Mouse (Mus musculus): ENCODE measurements around the gene Iyd. TPM values are rescaled to one million over a fixed set of nuclear protein-coding genes. Genes with fewer than 3 reads are reported as not detected.

Gene Iyd
- polyA plus RNA-seq, 1 experiment from 2014 or later: not detected

DNA sequence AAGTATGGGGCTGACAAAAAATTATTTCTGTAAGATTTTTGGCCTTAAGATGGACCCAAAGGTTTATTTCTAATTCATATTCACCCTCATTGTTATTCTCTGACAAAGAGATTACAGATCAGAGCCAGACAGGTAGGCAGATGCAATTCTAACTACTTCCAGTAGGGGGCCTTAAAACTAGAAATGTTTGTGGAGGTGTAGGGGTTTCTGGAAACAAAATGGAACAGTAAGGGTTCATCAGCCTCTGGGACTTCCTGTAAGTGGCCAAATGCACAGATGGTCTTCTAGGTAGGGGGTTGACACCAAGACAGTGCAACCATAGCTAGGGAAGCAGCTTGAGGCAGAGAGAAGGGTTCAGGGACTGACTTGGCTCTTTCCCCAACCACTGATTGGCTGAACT, 22.1 kb downstream of the Iyd start:
- H3K9me3 ChIP-seq: no peaks in the 10 kb centered on the region
- no peak overlapping the region for H3K27ac ChIP-seq
- H3K4me3 ChIP-seq: no peak overlapping the region
- H3K27me3 ChIP-seq (ENCODE audit: poor library complexity, severe bottlenecking): no peaks in the 10 kb centered on the region
- H3K4me1 ChIP-seq: peaks cover 14% of the 10 kb centered on the region
- no peak for DNase-seq (ENCODE audit: extremely low spot score, low spot score)
- H3K36me3 ChIP-seq (replicated peaks): no peaks in the 10 kb centered on the region

DNA sequence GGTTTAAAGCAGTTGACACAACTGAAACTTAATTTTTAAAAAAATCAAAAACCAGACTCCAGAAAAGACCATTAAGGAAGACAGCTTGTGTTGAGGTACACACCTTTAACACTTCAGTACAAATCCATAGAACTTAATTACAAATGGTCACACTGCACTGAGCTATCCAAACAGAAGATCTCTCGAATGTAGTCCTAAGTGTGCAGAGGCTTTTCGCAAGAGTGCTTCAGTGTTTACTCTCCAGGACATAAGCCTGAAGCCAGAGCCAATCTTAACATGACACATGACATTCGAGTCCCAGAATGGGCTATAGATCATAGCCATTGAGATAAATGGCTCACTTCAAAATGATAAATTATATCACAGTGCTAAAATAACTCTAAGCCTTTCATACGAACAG, 25.1 kb downstream of the Iyd start:
- Histone ChIP-seq H3K27me3 (ENCODE audit: poor library complexity, severe bottlenecking) (no peaks in the 10 kb centered on the region), H3K27ac (no peak overlapping the region), H3K4me3 (no peak overlapping the region), H3K9me3 (no peaks in the 10 kb centered on the region), H3K4me1 (peaks cover 14% of the 10 kb centered on the region), H3K36me3 (replicated peaks) (no peaks in the 10 kb centered on the region)
- WGBS: 88% methylated on average over 4 of the region's 4 CpGs
- DNase-seq (ENCODE audit: extremely low spot score, low spot score): no peak

DNA sequence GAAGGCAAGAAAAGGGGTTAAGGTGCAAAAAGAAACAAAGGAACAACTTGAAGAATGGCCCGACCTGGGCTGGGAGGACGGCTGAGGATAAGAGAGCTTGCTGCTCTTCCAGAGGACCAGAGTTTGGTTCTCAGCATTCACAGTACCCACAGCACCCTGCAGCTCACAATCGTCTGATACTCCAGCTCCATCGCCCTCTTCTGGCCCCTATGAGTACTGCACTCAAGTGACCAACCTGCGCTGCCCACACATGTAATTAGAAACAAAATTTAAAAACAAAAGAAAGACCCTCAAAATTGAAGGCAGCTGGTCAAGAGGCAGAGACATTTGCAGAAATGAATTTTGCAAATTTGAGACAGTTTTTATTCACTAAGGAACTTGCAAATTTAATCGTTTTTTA, 27.8 kb downstream of the Iyd start:
- H3K36me3 ChIP-seq (replicated peaks): no peaks in the 10 kb centered on the region
- no peaks in the 10 kb centered on the region for H3K27me3 ChIP-seq (ENCODE audit: poor library complexity, severe bottlenecking)
- H3K9me3 ChIP-seq: no peaks in the 10 kb centered on the region
- no peak for DNase-seq (ENCODE audit: extremely low spot score, low spot score)
- no peak overlapping the region for H3K4me3 ChIP-seq
- peaks cover 14% of the 10 kb centered on the region for H3K4me1 ChIP-seq
- H3K27ac ChIP-seq: no peak overlapping the region
- 68% methylated on average over 6 of the region's 6 CpGs for WGBS

DNA sequence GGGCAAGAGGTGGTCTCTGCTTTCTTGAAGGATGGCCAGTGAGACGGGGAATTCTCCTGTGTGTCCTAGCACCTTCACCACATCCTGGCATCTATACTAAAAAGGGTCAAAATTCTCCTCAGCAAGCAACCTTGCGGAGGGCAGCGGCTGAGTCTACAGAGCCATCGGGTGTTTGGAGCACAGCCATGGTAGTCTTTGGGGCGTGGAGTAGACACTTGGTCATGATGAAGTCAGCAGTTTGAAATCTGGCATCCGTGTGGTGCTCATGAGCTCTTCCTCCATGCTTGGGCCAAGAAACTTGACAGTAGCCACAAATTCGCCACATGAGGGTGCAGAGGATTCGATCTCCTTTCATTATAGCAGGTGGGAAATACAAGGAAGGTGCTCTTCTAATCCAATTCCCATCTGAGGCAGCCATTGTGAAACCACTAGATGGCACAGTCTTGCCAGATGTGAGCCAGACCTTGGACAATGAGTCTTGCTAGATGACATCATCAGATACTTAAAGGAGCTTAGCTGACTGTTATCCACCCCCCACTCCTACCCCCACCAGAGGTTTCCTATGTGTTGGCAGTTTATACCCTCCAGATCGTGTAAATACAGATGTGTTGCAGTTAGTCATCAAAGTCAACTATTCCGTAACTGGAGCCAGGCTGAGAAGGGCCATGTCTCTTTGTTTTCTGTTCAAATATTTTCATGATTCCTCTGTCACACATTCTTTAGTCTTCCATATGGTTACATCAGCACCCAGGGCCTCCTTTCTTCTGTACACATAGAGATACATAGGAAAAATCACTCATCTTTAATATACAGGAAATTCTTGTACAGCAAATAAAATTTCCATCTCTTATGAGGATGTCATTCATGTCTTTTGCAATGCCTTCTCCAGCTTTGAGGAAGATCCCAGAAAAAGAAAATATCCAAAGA, 32.9 kb downstream of the Iyd start:
- Histone ChIP-seq H3K9me3 (no peaks in the 10 kb centered on the region), H3K4me1 (peaks cover 4% of the 10 kb centered on the region; the same call in 1 of the 2 replicates), H3K27me3 (ENCODE audit: poor library complexity, severe bottlenecking) (no peaks in the 10 kb centered on the region), H3K27ac (no peak overlapping the region), H3K4me3 (no peak overlapping the region), H3K36me3 (replicated peaks) (no peaks in the 10 kb centered on the region)
- peak; percentile 44 for DNase-seq (ENCODE audit: extremely low spot score, low spot score)
- 73% methylated on average over 10 of the region's 10 CpGs for WGBS

DNA sequence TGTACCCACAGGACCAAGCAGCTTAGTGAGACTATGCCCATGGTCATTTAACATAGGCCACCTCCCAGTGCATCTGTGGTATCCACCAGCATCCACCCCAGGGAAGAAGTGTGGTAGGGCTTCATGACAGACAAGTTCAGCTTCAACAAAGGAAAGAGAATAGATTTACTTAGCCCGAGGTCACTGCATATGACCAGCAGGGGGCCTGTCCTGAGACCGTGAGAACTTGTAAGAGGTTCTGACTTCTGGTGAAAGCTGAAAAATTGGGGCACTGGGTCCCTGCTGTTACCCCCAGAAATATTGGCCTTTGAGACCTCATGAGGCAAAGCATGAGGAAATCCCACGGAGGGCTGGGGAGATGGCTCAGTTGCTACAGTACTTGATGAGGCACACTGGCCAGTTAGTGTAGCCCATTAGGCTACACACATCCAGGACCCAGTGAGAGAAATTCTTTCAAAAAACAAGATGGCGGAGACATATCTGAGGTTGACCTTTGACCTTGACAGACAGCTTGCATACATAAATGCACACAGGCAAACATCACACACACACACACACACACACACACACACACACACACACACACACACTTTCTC, 34.0 kb downstream of the Iyd start:
- no peaks in the 10 kb centered on the region for H3K36me3 ChIP-seq (replicated peaks)
- no peak overlapping the region for H3K4me3 ChIP-seq
- no peaks in the 10 kb centered on the region for H3K9me3 ChIP-seq
- 77% methylated on average over 4 of the region's 4 CpGs for WGBS
- H3K27ac ChIP-seq: no peak overlapping the region
- no peak for DNase-seq (ENCODE audit: extremely low spot score, low spot score)
- no peaks in the 10 kb centered on the region for H3K27me3 ChIP-seq (ENCODE audit: poor library complexity, severe bottlenecking)
- peaks cover 4% of the 10 kb centered on the region; the same call in 1 of the 2 replicates for H3K4me1 ChIP-seq

DNA sequence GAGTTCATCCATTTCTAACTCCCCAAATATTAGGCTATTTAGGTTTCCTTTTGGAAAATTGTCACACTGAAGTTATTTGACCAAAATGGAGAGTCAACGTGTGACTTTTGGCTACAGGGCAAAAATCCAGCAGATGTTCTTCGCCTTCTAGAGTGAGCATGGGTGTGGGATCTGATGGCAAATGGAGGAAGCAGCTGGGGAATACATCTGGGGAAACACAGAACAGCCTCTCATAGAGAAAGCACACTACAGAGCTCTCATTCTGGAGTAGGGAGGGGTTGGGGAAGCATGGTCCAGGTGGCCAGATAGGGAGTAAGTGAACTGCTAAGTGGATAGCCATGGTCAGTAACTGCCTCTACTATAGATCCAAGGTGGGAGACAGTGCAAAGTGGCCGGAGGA, 50.6 kb downstream of the Iyd start:
- Histone ChIP-seq H3K27ac (no peak overlapping the region), H3K4me3 (no peak overlapping the region), H3K4me1 (peaks cover 19% of the 10 kb centered on the region), H3K36me3 (replicated peaks) (no peaks in the 10 kb centered on the region), H3K9me3 (no peaks in the 10 kb centered on the region), H3K27me3 (ENCODE audit: poor library complexity, severe bottlenecking) (no peaks in the 10 kb centered on the region)
- DNase-seq (ENCODE audit: extremely low spot score, low spot score): no peak
- WGBS: 76% methylated on average over 3 of the region's 3 CpGs

DNA sequence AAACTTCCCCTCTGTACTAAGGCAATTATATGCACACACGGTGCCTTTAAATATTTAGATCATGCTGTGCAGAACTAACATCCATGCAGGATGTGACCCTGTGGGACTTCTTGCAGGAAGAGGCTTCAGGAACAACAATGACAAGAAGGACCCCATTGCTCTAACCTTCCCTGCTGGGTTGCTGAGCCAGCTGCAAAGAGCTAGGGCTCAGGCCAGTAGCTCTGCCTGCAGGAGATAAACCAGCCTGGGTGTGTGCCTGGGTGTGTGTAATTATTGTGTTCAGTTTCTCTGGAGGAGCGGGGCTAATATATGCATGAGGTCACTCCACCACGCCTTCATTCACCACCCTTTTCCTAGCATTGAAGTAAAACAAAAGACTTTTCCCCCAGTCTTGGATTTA, 51.8 kb downstream of the Iyd start:
- no peaks in the 10 kb centered on the region for H3K27me3 ChIP-seq (ENCODE audit: poor library complexity, severe bottlenecking)
- DNase-seq (ENCODE audit: extremely low spot score, low spot score): no peak
- peaks cover 19% of the 10 kb centered on the region for H3K4me1 ChIP-seq
- H3K4me3 ChIP-seq: no peak overlapping the region
- no peaks in the 10 kb centered on the region for H3K9me3 ChIP-seq
- 37% methylated on average over 3 of the region's 3 CpGs for WGBS
- no peaks in the 10 kb centered on the region for H3K36me3 ChIP-seq (replicated peaks)
- peak overlapping the region; percentile 27; the same call in 1 of the 2 replicates for H3K27ac ChIP-seq

DNA sequence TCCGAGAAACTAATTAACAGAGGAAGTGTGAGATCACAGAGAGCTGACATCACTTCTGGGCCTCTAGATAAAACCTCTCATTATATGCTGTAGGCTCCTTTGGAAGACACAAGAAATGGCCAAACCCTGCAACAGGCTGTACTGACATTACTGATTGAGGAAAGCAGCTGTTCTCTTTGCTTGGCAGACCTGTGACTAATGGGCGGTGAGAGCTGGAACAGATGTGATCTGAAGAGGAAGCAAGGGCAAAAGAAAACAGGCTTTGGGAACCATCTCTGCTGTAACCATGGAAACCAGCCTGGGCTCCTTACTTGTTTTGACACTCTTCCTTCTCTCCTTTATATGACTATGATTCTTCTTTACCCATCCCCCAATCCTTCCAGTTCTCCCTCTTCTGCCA, 56.7 kb downstream of the Iyd start:
- Histone ChIP-seq H3K27me3 (ENCODE audit: poor library complexity, severe bottlenecking) (no peaks in the 10 kb centered on the region), H3K4me1 (peaks cover 12% of the 10 kb centered on the region), H3K9me3 (no peaks in the 10 kb centered on the region; the same call in none of the 2 replicates), H3K27ac (no peak overlapping the region), H3K36me3 (replicated peaks) (no peaks in the 10 kb centered on the region), H3K4me3 (no peak overlapping the region)
- WGBS: 75% methylated on average over 2 of the region's 2 CpGs
- no peak for DNase-seq (ENCODE audit: extremely low spot score, low spot score)

DNA sequence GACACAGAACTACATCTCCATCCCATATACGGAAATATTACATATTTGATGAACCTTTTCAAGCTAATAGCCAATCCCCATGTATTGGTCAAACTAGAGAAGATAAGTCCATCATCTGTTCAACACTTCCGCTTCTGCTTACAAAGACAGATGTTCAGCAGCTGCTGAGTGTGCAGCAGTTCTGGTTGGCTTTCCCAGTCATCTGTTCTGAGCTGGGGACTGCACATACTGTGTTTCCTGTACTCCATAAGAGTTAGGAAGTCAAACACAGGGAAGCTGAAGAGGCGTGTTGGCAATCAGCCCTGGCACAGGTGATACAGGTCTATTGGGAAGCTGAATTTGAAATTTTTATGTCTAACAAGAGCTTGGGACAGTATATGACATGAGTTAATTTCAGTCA, 57.7 kb downstream of the Iyd start:
- Histone ChIP-seq H3K4me3 (no peak overlapping the region), H3K9me3 (no peaks in the 10 kb centered on the region; the same call in none of the 2 replicates), H3K27me3 (ENCODE audit: poor library complexity, severe bottlenecking) (no peaks in the 10 kb centered on the region), H3K36me3 (replicated peaks) (no peaks in the 10 kb centered on the region), H3K27ac (no peak overlapping the region), H3K4me1 (0 out of 2 replicates have a peak, but pooled peaks cover 4% of the 10 kb centered on the region)
- no peak for DNase-seq (ENCODE audit: extremely low spot score, low spot score)
- WGBS: 93% methylated on average over 3 of the region's 3 CpGs

Other genes starting within 250 kb of the Iyd start
- 1.3 and 1.5 TPM in 2 replicates for gene Ppp1r14c, start 174.2 kb upstream of the Iyd start, polyA plus RNA-seq (2016; fragmentation: Nextera tagmentation; extraction: Ambion mirVana)
- gene Plekhg1, start 200.1 kb downstream of the Iyd start, polyA plus RNA-seq (2016; fragmentation: Nextera tagmentation; extraction: Ambion mirVana): 12.0 and 12.9 TPM in 2 replicates

All from forebrain, embryonic 10.5 days (tissue).